Mouse (Mus musculus) testis, adult 2 months (tissue): ENCODE data around the gene Plekhd1.

Experiments used
- CTCF ChIP-seq: fragments of 200-500 bp; IDR thresholded peaks from 2 replicates; pipeline ENCODE4 v1.5.1; 2012; ENCODE audit warnings: low read depth, mild to moderate bottlenecking, inconsistent platforms, low read length, moderate library complexity; ENCODE audit not compliant: control insufficient read depth, insufficient read depth, insufficient replicate concordance
- POLR2A ChIP-seq: fragments of 200-500 bp; IDR thresholded peaks from 2 replicates; pipeline ENCODE4 v1.6.1; 2012; ENCODE audit warnings: low read depth, mild to moderate bottlenecking, inconsistent platforms, low read length, moderate library complexity; ENCODE audit not compliant: control insufficient read depth

DNA sequence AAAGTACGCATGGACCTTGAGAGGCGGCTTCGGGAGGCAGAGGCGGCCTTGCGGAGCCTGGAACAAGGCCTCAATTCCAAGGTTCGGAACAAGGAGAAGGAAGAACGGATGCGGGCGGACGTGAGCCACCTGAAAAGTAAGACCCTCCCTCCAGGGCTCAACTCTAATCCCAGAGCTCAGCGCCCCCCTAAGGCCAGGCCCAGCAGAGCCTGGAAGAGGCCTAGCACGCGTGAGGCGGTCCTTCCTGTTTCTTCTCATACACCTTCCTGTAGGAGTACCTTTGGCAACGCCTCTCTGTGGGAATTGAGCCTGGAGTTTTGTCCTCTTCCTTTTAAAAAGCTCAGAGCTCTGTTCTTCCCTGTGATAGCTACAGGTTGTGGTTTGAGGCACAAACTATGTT is 29.1 kb downstream of the Plekhd1 start:
- TF ChIP-seq CTCF = no peak
- TF ChIP-seq POLR2A = no peak
